Mouse (Mus musculus) frontal cortex, adult 2 months (tissue): ENCODE measurements around the gene Ubald2. TPM values are rescaled to one million over a fixed set of nuclear protein-coding genes. Genes with fewer than 3 reads are reported as not detected.
"Not testable (repeated sequence)": the region's sequence is repeated elsewhere in the genome, so short reads cannot be mapped to it uniquely, and the experiment has no call there.

Experiments used
- DNase-seq, 2 experiments: peaks; one replicate each; pipeline ENCODE4 v3.0.0; 2022; ENCODE audit warnings: low spot score in 1 of 2; ENCODE audit errors: extremely low spot score in 1 of 2
- polyA plus RNA-seq: library from polyadenylated mRNA; depleted of rRNA; stranded (reverse); fragments of >200 nt; gene quantifications from 2 replicates; pipeline ENCODE4 v1.2.3, GENCODE M21; 2012

Gene Ubald2
- polyA plus RNA-seq, 1 experiment: 58.7 TPM

DNA sequence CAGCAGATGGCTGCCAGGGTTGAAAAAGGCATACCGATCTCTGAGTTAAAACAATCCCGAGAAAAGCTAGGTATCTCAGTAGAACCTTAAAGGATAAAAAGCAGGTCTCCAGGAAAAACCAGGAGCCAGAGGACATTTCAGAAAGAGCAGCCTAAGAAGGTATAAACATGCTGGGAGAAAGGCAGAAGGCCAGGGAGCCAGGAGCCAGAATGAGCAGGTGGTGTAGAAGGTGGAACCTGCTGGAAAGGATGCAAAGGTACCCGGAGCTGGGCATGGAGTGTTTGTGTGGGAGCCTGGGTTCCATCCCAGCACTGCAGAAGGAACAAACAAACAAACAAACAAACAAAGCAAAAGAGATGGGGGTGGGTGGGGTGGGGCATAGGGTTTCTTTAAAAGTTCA, 15.4 kb downstream of the Ubald2 start:
- no peak for DNase-seq

DNA sequence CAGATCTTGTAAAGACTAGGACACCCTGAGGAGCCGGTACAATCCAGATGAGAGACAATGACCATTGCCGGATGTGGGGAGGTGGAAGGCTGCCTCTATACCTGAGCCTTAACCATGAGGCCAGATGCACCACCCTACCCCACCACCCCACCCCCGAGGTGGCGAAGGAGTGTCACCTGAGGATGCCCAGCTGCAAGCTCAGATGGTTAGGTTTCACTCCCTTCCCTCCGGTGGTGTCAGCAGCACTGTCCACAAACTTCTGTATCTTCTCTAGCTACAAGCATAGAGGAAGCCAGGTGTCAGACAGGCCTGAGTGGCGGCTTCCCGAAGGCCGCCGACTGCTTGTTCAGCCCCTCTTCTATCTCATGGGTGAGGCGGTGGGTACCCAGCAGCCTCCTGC, 20.0 kb downstream of the Ubald2 start:
- DNase-seq: no peak

DNA sequence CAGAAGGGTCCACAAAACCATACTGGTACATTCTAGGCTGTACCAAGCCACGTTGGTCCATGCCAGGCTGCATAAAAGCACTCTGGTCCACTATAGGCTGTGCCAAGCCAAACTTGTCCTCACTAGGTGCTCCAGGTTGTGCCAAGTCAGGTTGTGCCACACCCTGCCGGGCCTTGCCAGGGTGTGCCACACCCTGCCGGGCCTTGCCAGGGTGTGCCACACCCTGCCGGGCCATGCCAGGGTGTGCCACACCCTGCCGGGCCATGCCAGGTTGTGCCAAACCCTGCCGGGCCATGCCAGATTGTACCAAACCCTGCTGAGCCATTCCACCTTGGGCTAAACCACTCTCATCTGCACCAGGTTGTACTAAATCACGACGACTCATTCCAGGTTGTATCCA, 22.3 kb downstream of the Ubald2 start:
- DNase-seq: no peak

DNA sequence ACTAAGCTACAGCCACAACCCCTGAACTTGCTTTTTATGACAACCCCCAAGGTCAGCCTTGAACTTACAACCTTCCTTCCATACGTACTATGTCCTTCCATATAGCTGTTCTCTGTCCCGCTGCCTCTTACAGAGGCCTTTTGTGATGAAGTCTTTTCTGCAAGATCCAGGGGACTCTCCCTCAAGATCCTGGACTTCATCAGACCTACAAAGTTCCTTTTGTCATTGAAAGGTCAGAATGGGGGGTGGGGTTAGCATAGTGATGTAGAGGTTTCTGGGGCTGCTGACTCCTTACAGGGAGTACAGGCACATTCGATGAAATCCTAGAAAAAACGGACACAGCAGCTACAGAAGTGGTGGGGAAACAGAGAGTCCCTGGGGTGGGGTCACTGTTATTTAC, 25.9 kb downstream of the Ubald2 start:
- no peak for DNase-seq

DNA sequence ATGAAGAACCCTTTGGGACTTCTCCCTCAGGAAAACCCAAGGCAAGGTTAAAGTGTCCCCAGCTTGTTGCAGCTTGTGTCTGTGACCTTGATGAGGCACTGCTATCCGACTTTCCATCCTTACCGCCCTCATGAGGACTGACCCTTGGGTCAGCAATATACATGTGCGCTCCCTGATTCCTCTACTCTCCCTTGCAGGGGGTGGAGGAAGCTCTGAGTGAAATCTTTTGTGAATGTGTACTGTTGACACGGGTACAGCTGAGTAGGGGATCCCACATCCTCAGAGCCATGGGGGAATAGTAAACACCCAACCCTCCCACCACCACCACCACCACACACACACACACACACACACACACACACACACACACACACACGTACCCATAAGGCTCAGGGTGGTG, 29.4 kb downstream of the Ubald2 start:
- DNase-seq: no peak

DNA sequence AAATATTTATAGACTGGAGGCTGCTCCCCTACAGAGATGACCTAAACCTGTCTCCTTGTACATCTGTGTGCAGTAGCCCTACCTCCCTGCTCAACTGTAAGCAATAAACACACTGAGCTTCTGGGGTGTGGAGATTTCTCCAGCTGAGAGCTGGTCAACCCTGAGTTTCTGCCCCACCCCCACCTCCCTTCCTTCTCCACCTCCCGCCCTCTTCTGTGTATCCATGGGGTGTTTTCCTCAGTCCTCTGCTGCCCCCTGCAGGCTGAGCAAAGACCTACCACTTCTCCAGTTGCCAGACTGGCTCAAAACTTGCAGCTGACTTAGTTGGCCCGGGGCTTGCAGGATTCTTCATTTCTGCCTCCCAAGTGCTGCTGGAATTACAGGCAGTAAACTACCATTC, 29.9 kb downstream of the Ubald2 start:
- DNase-seq: peak; percentile 61 to 90

DNA sequence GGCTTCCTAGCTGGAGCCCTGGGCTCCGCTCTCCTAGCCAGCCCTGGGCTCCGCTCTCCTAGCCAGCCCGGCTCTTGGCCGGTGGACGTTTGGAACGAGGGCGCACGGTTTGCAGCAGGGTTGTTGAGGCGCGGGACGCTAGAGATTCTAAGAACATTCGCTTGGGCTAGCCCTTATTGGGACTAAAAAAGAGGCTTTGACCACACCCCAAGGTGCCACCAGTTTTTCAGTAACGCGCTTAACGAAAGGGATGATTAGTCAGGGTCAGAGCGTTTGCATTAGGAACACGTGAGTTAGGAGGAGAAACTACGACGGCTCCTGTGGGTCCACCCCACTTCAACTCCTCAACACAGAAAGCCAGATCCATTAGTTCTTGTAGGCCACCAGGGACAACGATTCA, 32.2 kb downstream of the Ubald2 start, which contains the start of gene Qrich2:
Gene Qrich2 (minus strand): TSS at position 101 of the 400 bp plus-strand sequence.
- no peak for DNase-seq

DNA sequence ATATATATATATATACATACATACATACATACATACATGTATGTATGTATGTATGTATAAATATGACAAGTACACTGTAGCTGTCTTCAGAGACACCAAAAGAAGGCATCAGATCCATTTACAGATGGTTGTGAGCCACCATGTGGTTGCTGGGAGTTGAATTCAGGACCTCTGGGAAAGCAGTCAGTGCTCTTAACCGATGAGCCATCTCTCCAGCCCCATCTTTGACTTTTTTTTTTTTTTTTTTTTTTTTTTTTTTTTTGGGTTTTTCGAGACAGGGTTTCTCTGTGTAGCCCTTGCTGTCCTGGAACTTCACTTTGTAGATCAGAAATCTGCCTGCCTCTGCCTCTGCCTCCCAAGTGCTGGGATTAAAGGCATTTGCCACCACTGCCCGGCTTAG, 34.4 kb downstream of the Ubald2 start:
- DNase-seq: not testable (repeated sequence)

DNA sequence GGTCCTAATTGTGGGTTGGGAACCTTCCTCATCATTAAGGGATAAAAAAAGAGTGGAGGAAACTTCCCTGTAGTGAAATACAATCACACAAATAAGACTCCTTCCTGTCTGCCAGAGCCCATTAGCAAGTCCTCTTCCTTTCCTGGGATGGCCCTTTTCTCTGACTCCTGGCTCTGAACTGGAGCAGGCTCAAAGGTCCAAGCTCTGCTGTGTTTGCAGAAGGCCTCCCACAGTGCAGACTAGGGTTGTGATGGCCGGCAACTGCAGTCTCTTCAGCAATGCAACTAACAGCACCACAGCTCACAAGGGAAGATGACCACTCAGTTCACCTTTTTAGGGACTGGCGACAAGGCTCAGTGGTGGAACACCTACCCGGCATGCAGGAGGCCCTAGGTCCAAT, 36.4 kb downstream of the Ubald2 start:
- no peak for DNase-seq

DNA sequence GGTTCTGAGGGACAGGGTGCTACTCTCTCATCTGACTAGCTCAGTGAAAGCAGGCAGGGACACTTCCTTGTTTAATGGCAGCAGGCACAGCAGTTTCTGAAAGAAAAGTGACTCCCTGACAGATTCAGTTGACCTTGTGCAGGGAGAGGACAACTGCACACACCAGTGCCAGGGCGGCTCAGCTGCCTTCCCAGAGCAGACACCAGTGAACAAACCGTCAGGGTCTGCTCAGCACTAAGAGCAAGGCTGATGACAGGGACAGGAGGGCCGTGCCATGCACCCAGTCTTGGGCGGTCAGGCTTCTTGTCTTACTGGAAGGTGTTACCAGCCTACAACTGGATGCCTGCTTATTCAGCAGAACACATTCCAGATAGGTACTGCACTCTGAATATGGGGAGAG, 37.0 kb downstream of the Ubald2 start:
- DNase-seq: no peak

DNA sequence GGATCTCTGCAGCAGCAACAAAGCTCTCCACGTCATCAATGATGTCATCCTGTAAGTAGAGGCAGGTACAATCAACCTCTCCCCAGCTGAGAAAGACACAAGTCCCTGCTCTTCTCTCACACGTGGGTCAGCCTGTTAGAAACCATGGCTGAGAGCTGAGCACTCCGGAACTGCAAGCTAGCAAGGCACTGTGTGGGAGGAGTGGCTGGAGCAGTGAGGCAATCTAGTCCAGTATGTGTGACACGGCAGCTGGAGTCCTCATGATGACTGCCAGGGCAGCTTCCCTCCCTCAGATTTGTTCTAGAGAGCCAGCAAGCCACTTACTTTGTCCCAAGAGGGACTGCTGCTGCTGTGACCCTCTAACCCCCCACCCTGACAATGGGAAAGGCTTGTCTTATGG, 38.4 kb downstream of the Ubald2 start:
- DNase-seq: no peak

DNA sequence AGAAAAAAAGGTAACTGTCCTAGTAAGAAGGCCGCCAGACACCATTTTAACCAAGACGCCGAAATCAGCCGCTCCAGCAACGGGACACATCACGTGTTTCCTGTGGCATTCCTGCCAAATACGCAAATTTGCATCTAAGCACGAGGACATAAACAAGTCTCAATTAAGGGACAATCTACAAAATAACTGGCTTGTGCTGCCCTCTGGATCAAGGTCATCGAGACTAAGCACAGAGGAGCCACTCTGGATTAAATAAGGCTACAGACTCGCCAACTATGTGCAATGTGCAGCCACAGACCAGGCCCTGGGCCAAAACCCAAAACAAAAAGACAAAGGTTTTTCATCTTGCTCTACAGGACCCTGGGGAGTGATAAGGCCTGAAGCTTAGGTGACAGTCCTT, 42.1 kb downstream of the Ubald2 start:
- peak in 1 of 2 experiments; percentile 50 for DNase-seq

DNA sequence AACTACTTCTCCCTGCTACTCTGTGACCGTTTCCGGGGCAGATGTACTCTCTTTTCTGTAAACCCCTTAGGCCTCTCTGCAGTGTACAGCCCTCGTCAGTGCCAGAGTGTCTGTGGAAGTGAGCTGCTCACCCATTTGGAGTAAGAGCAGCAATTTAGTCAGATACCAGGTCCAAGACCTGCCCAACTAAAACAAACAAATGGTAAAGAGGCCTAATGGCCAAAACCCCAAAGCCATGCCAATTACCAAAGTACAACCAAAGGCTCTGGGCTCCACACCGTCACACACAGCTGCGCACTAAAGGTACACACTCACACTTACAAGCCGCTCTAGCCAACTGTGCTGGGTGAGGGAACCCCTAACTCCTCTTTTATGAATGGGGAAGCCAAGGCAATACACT, 42.8 kb downstream of the Ubald2 start:
- DNase-seq: no peak

DNA sequence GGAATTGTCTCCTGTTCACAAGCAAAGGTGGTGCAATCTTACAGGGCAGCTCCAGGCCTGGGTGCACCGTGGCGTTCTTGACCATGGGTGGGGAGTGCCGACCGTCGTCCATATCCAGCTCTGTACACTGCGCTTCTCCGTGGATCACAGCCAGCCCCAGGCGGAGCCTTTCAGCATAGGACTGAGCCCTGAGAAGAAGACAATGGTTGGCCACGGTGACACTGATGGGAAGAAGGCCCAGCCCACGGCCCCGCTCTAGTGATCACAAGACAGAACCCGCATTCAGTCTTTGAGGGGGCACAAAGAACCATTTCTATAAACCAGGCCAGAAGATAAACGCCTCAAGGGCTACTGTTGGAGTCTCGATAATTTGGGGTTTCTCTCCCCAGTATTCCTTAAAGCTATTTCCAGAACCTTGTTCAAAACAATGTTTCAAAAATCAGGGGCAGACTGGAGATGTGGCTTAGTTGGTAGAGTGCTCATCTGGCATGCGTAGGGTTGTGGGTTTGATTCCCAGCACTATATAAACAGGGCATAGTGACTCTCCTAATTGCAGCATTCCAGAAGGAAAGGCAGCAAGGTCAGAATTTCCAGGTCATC, 43.4 kb downstream of the Ubald2 start:
- DNase-seq: no peak

DNA sequence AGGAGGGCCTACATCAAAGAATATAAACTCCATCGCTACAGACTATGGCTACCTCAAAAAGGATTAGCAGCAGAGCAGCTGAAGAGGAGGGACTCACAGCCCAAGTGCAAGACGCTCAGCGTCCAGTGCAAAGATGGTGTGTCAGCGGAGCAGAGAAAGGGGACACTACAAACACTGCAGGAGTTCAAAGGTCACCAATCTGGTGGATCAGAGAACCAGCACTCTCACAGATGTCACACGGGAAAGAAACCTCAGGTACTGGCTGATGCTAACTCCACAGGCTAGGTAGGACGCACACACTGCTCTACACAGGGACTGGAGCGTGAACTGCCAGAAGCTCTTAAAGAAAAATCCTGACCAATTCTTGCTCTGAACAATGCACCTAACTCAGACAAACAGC, 45.1 kb downstream of the Ubald2 start:
- no peak for DNase-seq

DNA sequence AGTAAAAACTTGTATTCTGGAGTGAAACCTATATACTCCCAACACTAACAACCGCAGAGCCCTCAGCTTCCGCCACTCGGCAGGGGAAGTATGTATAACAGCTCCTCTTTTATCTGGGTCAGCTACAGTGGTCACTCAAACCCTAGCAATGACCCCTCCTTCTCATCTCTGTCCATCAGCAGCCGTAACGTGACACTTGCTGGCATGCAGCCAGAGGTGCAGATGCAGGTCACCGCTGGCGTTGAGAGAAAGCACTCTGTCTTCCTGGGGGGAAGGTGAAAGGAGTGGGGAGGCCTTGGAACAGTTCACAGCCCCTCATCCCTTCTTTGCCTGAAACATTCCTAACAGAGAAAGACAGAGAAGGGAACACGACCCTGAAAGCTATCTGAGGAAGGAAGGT, 45.9 kb downstream of the Ubald2 start:
- DNase-seq: no peak

DNA sequence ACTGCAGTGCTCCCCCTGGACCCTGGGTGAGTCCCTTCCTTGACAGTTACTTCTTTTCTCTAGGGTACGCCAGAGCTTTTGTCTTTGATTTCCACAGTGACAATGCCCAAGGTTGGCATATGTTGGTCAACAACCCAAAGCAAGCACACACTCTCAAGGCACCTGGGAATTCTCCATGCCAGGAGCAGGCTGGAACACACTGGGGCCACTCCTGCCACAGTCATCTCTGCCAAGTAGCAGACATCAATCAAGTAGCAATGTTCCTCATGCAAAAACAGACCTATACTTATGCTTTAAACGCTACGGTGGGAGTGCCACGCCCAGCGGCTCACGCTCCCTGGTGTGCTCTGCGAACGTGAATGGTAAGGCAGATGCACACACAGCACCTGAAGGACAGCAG, 47.1 kb downstream of the Ubald2 start:
- DNase-seq: no peak

DNA sequence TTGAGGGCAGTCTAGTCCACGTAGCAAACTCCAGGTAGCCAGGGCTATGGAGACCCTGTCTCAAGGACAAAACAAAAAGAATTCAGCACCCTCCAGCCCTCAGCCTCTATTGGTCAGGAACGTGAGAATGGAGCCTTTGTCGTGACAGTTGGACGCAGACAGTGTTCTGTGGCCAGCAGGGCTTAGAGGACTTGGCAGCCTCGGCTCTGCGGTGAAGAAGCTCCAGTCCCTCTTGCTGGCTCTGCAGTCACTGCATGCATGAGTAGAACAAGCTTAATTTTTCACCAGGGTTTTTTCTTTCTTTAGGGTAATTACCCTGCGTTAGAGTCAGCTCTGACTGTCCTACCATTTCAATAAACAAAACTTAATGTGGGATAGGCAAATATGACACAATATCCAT, 47.9 kb downstream of the Ubald2 start:
- no peak for DNase-seq

DNA sequence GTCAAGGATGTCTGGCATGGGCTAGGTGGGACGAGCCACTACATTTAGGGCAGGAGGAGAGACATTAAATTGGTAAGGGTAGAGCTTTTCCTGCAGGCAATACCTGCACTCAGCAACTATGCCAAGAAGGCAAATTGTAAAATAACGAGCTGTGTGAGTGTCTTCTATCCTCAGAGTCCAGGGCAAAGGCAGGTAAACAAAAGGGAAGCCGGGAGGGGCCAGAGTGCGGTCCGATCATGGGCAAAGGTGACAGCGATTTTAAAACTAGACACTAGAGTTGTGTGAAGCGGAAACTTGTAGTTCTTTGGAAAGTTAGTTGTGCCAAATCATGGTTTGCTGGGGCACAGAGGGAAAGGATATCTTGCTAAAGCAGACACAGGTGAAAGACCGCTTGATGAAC, 50.4 kb downstream of the Ubald2 start:
- no peak for DNase-seq

DNA sequence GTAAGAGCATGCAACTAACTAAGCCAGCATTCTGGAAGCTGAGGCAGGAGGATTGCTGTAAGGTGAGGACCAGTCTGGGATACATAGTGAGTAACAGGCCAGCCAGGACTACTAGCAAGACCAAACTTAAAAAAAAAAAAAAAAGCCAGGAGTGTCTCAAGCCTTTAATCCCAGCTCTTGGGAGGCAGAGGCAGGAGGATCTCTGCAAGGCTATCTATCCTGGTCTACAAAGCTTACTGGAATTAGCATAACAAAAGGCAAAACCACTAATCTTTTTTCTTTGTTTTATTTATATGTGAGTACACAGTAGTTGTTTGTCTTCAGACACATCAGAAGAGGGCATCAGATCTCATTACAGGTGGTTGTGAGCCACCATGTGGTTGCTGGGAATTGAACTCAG, 54.3 kb downstream of the Ubald2 start:
- no peak for DNase-seq
